14 mouse cellular contexts compared by ENCODE assay signal in the genomic region with DNA sequence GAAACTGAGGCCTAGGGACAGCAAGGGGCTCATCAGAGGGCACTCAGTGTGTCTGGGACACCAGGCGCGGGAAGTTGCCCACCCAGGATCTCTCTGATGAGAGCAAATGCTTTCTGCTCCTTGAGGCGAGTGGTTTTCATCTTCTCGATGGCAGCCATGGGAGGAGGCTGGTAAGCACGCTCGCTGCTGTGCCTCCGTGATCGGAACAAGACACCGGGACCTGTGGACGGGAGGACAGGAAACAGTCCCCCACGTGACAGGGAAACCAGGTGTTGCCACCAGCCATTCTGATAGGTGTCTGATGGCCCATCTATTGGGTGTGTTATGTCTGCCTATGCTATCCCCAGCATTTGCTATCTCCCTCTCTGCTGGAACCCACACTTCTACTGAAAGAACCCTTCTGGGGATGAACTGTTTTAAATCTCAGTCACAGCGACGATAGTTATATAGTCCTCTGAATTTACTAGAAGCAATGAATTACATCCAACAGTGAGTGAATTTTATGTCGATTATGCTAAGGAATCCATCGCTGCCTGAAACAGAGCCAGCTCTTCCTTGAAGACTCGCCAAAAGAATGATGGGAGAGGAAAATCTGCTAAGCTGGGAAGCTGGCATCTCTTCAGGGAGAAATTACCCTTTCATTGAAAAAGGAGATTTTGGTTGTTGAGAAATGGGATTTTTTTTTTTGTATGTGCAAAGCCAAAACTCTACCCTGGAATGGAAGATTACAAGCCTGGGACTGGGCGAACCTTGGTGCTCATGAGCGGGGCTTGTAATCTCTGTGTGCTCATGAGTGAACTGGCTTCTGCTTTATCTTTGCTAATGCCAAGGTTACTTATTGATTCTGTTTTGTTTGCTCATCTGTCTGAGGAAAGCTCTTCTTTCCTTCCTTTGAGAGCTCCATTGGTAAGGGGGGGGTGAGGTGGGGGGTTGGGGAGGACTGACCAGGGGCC. TPM values are rescaled to one million over a fixed set of nuclear protein-coding genes. Genes with fewer than 3 reads are reported as not detected.
DNase-seq lines count a peak whose midpoint lies in the region; ATAC-seq and TF ChIP-seq lines count a peak whose summit lies in the region.
"Had no signal": no experiment of that assay in that cellular context is flagged by ENCODE, and none has a peak within 500 bp of the region (broad histone marks: within the 10 kb centered on the region; RNA-seq: fewer than 3 reads in every experiment).

No protein-coding gene starts in this region.

- H3K36me3 ChIP-seq in hindbrain, postnatal 0 days (ENCODE audit: insufficient read depth, low read length), result no peaks in the 10 kb centered on the region
- H3K36me3 ChIP-seq in hindbrain, embryonic 13.5 days, result no peaks in the 10 kb centered on the region
- H3K36me3 ChIP-seq: heart, embryonic 13.5 days; kidney, embryonic 15.5 days; midbrain, embryonic 12.5 days had no signal

- H3K4me2 ChIP-seq in hindbrain, postnatal 0 days (ENCODE audit: low read depth, low read length), result no peak overlapping the region
- H3K4me2 ChIP-seq in hindbrain, embryonic 13.5 days, result no peak overlapping the region
- H3K4me2 ChIP-seq: heart, embryonic 13.5 days; hindbrain, embryonic 14.5 days; kidney, embryonic 15.5 days; midbrain, embryonic 12.5 days had no signal

- H3K4me3 ChIP-seq in hindbrain, postnatal 0 days (ENCODE audit: low read length), result no peak overlapping the region
- H3K4me3 ChIP-seq in hindbrain, embryonic 13.5 days, result no peak overlapping the region
- H3K4me3 ChIP-seq: heart, embryonic 13.5 days; kidney, embryonic 15.5 days; midbrain, embryonic 12.5 days had no signal

- no peak for TF ChIP-seq CTCF in hindbrain, postnatal 0 days (IDR thresholded peaks at IDR 0.05; ENCODE audit: low read depth)

- peak; percentile 10 for DNase-seq in hindbrain, postnatal 0 days (ENCODE audit: low spot score)
- DNase-seq in brain, adult 2 months (ENCODE audit: low read depth, low spot score), result peak; percentile 71
- DNase-seq in frontal cortex, postnatal 36 days (ENCODE audit: low spot score in 2 of 2), result peak; percentile 43 to 70
- peak; percentile 84 to 87 for DNase-seq in right cerebral cortex, postnatal 10 days (ENCODE audit: low spot score in 2 of 2)
- no peak for DNase-seq in kidney, postnatal 4 days
- no peak for DNase-seq in thymus, postnatal 10 days (ENCODE audit: low spot score in 2 of 2)
- DNase-seq: embryo, embryonic 11 days; lung, adult 18-20 months; thymus, postnatal 36 days had no signal

- WGBS in hindbrain, postnatal 0 days, result 75% methylated on average over 18 of the region's 18 CpGs
- 91% methylated on average over 18 of the region's 18 CpGs for WGBS in hindbrain, embryonic 13.5 days

- no peak overlapping the region for H3K9ac ChIP-seq in hindbrain, postnatal 0 days (replicated peaks; ENCODE audit: low read length)
- H3K9ac ChIP-seq in hindbrain, embryonic 13.5 days, result no peak overlapping the region
- H3K9ac ChIP-seq: heart, embryonic 13.5 days; hindbrain, embryonic 14.5 days; kidney, embryonic 15.5 days; midbrain, embryonic 12.5 days had no signal

- no peaks in the 10 kb centered on the region for H3K4me1 ChIP-seq in hindbrain, postnatal 0 days (ENCODE audit: insufficient read depth, low read length)
- no peaks in the 10 kb centered on the region for H3K4me1 ChIP-seq in hindbrain, embryonic 13.5 days (replicated peaks)
- H3K4me1 ChIP-seq: kidney, embryonic 15.5 days; midbrain, embryonic 12.5 days had no signal

- H3K27me3 ChIP-seq in hindbrain, postnatal 0 days (ENCODE audit: insufficient read depth, low read length), result no peaks in the 10 kb centered on the region
- no peaks in the 10 kb centered on the region for H3K27me3 ChIP-seq in hindbrain, embryonic 13.5 days
- H3K27me3 ChIP-seq: kidney, embryonic 15.5 days had no signal

- H3K27ac ChIP-seq in hindbrain, postnatal 0 days, result no peak overlapping the region
- no peak overlapping the region for H3K27ac ChIP-seq in hindbrain, embryonic 13.5 days
- H3K27ac ChIP-seq: heart, embryonic 13.5 days; hindbrain, embryonic 14.5 days; kidney, embryonic 15.5 days had no signal

- no peak for ATAC-seq in hindbrain, postnatal 0 days
- ATAC-seq in hindbrain, embryonic 13.5 days (ENCODE audit: low FRiP score), result no peak

- no peaks in the 10 kb centered on the region for H3K9me3 ChIP-seq in hindbrain, postnatal 0 days (ENCODE audit: low read length)
- H3K9me3 ChIP-seq in hindbrain, embryonic 13.5 days, result no peaks in the 10 kb centered on the region
- H3K9me3 ChIP-seq: heart, embryonic 13.5 days; kidney, embryonic 15.5 days; midbrain, embryonic 12.5 days had no signal

RNA-seq across cellular contexts. Expression of gene Gcsh, which starts 26.3 kb away (rescaled TPM):
- 41.0 and 44.6 TPM in 2 replicates for total RNA-seq in hindbrain, postnatal 0 days (2014; rRNA removed)
- 128 and 131 TPM in 2 replicates for polyA plus RNA-seq in hindbrain, postnatal 0 days (2015; fragmentation: Nextera tagmentation; extraction: Ambion mirVana)
- 93.0 and 95.0 TPM in 2 replicates for polyA plus RNA-seq in hindbrain, embryonic 13.5 days (2015; fragmentation: Nextera tagmentation; extraction: Ambion mirVana)

RNA-seq across cellular contexts. Expression of gene 1700030J22Rik, which starts 40.8 kb away (rescaled TPM):
- 5.2 and 7.0 TPM in 2 replicates for total RNA-seq in hindbrain, postnatal 0 days (2014; rRNA removed)
- polyA plus RNA-seq in hindbrain, postnatal 0 days (2015; fragmentation: Nextera tagmentation; extraction: Ambion mirVana), result 5.7 and 5.8 TPM in 2 replicates
- 6.3 and 7.5 TPM in 2 replicates for polyA plus RNA-seq in hindbrain, embryonic 13.5 days (2015; fragmentation: Nextera tagmentation; extraction: Ambion mirVana)

Comparison
In these comparisons a context has a peak if more than half of its experiments do, and no peak if none do; other contexts are left out.
1. DNase-seq: peak in hindbrain, postnatal 0 days (single experiment), brain, adult 2 months (single experiment), frontal cortex, postnatal 36 days (2 of 2) and right cerebral cortex, postnatal 10 days (2 of 2); none in kidney, postnatal 4 days (0 of 2) and thymus, postnatal 10 days (0 of 2).